Mouse (Mus musculus) cortical plate, adult 2 months (tissue): ENCODE measurements around the gene Tmem92. TPM values are rescaled to one million over a fixed set of nuclear protein-coding genes. Genes with fewer than 3 reads are reported as not detected.

Source experiments
- H3K27ac ChIP-seq: fragments of 200-500 bp; 2 replicates; pipeline ENCODE4 v1.5.1; 2012; ENCODE audit warnings: low read length, control low read depth, inconsistent platforms; ENCODE audit not compliant: insufficient read depth
- H3K4me1 ChIP-seq: fragments of 200-500 bp; 2 replicates; pipeline ENCODE4 v1.6.1; 2011; ENCODE audit warnings: low read length; ENCODE audit not compliant: control insufficient read depth, insufficient read depth
- H3K4me3 ChIP-seq: fragments of 200-500 bp; 2 replicates; pipeline ENCODE4 v1.5.1; 2011; ENCODE audit warnings: mild to moderate bottlenecking, low read length, control low read depth; ENCODE audit not compliant: insufficient read depth
- CTCF ChIP-seq: fragments of 200-500 bp; IDR thresholded peaks from 2 replicates; pipeline ENCODE4 v1.5.1; 2011; ENCODE audit warnings: mild to moderate bottlenecking, control low read depth, low read length; ENCODE audit not compliant: insufficient read depth; ENCODE audit errors: extremely low read depth
- POLR2A ChIP-seq: fragments of 200-500 bp; IDR thresholded peaks from 2 replicates; pipeline ENCODE4 v1.6.1; 2011; ENCODE audit warnings: mild to moderate bottlenecking, low read length, control low read depth; ENCODE audit not compliant: insufficient read depth; ENCODE audit errors: extremely low read depth
- polyA plus RNA-seq: library from polyadenylated mRNA; depleted of rRNA; stranded (reverse); fragments of >200 nt; gene quantifications from 2 replicates; pipeline ENCODE4 v1.2.3, GENCODE M21; 2012; rRNA removed

Gene Tmem92
- polyA plus RNA-seq, 1 experiment, result not detected

- no peak overlapping the region for H3K27ac ChIP-seq
Observed at GRCm38 (mm10) chr11:94729565-94729964, 52.9 kb downstream of the Tmem92 start.

DNA sequence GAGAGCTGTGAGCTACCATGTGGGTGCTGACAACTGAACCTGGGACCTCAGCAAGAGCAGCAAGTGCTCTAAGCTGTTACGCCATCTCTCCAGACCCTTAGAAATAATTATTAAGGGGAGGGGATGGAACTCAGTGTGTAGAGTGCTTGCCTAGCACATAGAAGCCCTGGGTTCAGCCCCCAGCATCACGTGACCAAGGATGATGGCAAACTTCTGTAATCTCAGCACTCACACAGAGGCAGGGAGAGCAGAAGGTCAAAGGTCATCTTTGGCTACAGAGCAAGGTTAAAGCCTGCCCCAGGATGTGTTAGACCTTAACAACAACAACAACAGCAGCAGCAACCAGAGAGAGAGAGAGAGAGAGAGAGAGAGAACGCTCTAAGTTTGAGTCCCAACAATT lies 54.0 kb downstream of the Tmem92 start:
- Histone ChIP-seq H3K27ac (no peak overlapping the region), H3K4me1 (no peaks in the 10 kb centered on the region), H3K4me3 (no peak overlapping the region)
- TF ChIP-seq CTCF (no peak), POLR2A (no peak)

More at GRCm38 (mm10) chr11:94729565-94729964, 52.9 kb downstream of the Tmem92 start:
- TF ChIP-seq POLR2A (no peak), CTCF (no peak)
- H3K4me3 ChIP-seq, result no peak overlapping the region
- no peaks in the 10 kb centered on the region for H3K4me1 ChIP-seq

DNA sequence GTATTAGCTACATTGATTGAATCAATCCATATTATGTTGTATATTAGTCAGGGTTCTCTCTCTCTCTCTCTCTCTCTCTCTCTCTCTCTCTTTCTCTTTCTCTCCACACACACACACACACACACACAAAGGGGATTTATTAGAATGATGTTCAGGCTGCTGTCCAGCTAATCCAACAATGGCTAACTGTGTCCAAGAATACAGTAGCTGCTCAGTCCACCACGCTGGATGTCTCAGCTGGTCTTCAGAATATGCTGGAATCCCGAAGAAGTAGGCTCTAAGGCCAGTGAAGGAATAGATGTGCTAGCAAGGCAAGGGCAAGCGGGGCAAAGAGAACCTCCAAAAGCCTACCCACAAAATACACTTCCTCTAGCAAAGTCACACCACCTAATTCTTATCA lies 55.2 kb downstream of the Tmem92 start:
- Histone ChIP-seq H3K4me3 (no peak overlapping the region), H3K27ac (no peak overlapping the region), H3K4me1 (no peaks in the 10 kb centered on the region)
- TF ChIP-seq POLR2A (no peak), CTCF (no peak)

Other genes with a start within 250 kb of the Tmem92 start
- gene Rsad1, start 233.4 kb downstream of the Tmem92 start, polyA plus RNA-seq, result 16.9 and 18.3 TPM in 2 replicates
- gene Chad, start 217.7 kb downstream of the Tmem92 start, polyA plus RNA-seq, result 0.08 and 0.15 TPM in 2 replicates
- 15.2 and 15.8 TPM in 2 replicates for gene Acsf2, start 180.8 kb downstream of the Tmem92 start, polyA plus RNA-seq
- 70.9 and 71.8 TPM in 2 replicates for gene Lrrc59, start 152.9 kb downstream of the Tmem92 start, polyA plus RNA-seq
- 122 and 130 TPM in 2 replicates for gene Mrpl27, start 128.9 kb downstream of the Tmem92 start, polyA plus RNA-seq
- 0.17 TPM in 2 replicates for gene Eme1, start 128.7 kb downstream of the Tmem92 start, polyA plus RNA-seq
- gene Xylt2, start 105.2 kb downstream of the Tmem92 start, polyA plus RNA-seq, result 21.2 and 22.3 TPM in 2 replicates
- not detected in 2 replicates for gene Gm11541, start 78.2 kb downstream of the Tmem92 start, polyA plus RNA-seq
- gene Cdc34b, start 40.9 kb downstream of the Tmem92 start, polyA plus RNA-seq, result 0.08 and 0.13 TPM in 2 replicates
- 4.3 and 4.9 TPM in 2 replicates for gene Col1a1, start 153.5 kb upstream of the Tmem92 start, polyA plus RNA-seq
- not detected in 2 replicates for gene Hils1, start 184.9 kb upstream of the Tmem92 start, polyA plus RNA-seq
- 1.6 and 1.8 TPM in 2 replicates for gene Sgca, start 193.6 kb upstream of the Tmem92 start, polyA plus RNA-seq
- gene Ppp1r9b, start 208.3 kb upstream of the Tmem92 start, polyA plus RNA-seq, result 284 and 326 TPM in 2 replicates
- 17.8 and 18.0 TPM in 2 replicates for gene Samd14, start 227.2 kb upstream of the Tmem92 start, polyA plus RNA-seq